Mouse (Mus musculus) megakaryocyte, embryonic 14.5 days (primary cell): ENCODE data around the gene Col23a1.

Experiments
- FLI1 ChIP-seq: IDR thresholded peaks from 2 replicates; pipeline ENCODE4 v1.6.1; 2012; ENCODE audit warnings: low read length, inconsistent platforms, mixed read lengths
- GATA1 ChIP-seq: IDR thresholded peaks from 3 replicates; pipeline ENCODE4 v1.6.1; 2012; ENCODE audit warnings: mixed read lengths, low read length, inconsistent platforms, borderline replicate concordance

- TF ChIP-seq FLI1 (no peak), GATA1 (no peak)
These were observed 4.3 kb downstream of the Col23a1 start for GRCm38 (mm10) chr11:51293956-51294530.
